Mouse (Mus musculus): ENCODE measurements around the gene Rbm8a. TPM values are rescaled to one million over a fixed set of nuclear protein-coding genes. Genes with fewer than 3 reads are reported as not detected.
A peak's percentile ranks its signal among the peaks of the same experiment; 100 is the strongest.
"Not testable (repeated sequence)": the region's sequence is repeated elsewhere in the genome, so short reads cannot be mapped to it uniquely, and the experiment has no call there.

Rbm8a gene
- polyA plus RNA-seq, 1 experiment from 2014 or later: 196 TPM

DNA sequence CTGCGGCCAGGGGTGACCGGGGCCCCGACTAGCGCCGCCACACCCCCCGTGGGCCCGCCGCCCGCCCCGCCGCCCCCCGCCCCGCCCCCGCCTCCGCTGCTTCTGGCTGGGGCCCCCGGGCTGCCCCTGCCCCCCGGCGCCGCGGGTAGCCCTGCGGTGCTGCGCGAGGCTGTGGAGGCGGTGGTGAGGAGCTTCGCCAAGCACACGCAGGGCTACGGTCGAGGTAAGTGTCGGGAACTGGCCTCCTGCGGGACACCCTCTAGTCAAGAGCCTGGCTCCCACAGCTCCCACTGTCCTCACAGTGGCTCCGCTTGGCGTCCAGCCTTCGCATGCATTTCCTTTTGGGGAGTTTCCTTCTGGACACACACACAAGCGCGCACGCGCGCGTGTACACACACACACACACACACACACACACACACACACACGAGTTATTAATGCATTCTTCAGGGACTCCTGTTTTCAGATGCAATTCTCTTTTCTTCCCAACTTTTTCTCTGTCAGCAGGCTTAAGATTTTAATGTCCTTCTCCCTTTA, 28.4 kb upstream of the Rbm8a start:
- H3K27me3 ChIP-seq (replicated peaks; ENCODE audit: control insufficient read depth, insufficient read depth, low read length): peaks cover 34% of the 10 kb centered on the region

DNA sequence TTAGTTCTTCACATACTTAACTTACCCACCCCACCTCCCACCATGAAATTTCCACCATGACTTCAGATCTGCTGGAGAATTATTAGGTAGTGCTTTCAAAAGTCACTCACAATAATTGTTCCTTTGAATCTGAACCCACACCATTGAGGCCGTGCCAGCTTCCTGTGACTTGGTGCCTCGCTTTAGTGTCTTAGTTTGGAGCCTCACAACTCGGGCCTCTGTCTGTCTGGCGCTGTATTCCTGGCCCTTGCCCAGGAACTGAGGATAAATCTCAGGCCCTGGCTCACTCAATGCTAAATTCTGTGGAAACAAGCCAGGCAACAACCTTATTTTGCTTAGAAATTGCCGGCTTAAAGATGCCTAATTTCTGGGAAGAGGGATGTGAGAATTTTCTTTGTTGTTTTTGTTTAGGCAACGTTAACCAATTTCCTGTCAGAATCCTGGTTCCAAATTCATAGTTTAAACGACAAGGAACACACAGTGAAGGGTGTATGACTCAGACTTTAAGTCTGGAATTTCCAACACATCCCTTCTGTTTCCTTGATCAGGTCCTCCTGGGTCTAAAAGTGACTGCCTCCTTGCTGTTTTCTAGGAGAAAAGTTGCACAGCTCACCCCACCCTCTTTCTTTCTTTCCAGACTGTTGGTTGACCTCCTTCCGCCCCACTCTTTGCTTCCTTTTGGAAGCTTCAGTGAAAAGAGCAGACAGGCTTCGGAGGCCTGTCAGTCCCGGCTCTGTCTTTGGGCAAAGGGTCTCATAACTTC, 27.6 kb upstream of the Rbm8a start:
- Histone ChIP-seq H3K36me3 (ENCODE audit: control insufficient read depth, insufficient read depth, low read length) (no peaks in the 10 kb centered on the region), H3K9me3 (ENCODE audit: control insufficient read depth, low read length) (no peaks in the 10 kb centered on the region), H3K27me3 (replicated peaks; ENCODE audit: control insufficient read depth, insufficient read depth, low read length) (peaks cover 26% of the 10 kb centered on the region), H3K4me1 (replicated peaks; ENCODE audit: control insufficient read depth, insufficient read depth, low read length) (peaks cover 18% of the 10 kb centered on the region), H3K9ac (ENCODE audit: low read depth, low read length) (peak overlapping the region; percentile 71), H3K4me3 (ENCODE audit: low read depth, low read length) (peak overlapping the region; percentile 86), H3K4me2 (peak overlapping the region; percentile 92), H3K27ac (ENCODE audit: low read depth, low read length) (0 out of 2 replicates have a peak overlapping the region, but pooled peaks have one; percentile 84)
- no peak for DNase-seq (ENCODE audit: low spot score)
- 59% methylated on average over 10 of the region's 10 CpGs for WGBS
- no peak for ATAC-seq (replicated peaks; ENCODE audit: low FRiP score)

More for the DNA sequence above, 28.4 kb upstream of the Rbm8a start:
- Histone ChIP-seq H3K9me3 (ENCODE audit: control insufficient read depth, low read length) (no peaks in the 10 kb centered on the region), H3K4me2 (peak overlapping the region; percentile 92), H3K27ac (ENCODE audit: low read depth, low read length) (peak overlapping the region; percentile 84), H3K4me3 (ENCODE audit: low read depth, low read length) (peak overlapping the region; percentile 86), H3K9ac (ENCODE audit: low read depth, low read length) (peak overlapping the region; percentile 71), H3K36me3 (ENCODE audit: control insufficient read depth, insufficient read depth, low read length) (no peaks in the 10 kb centered on the region), H3K4me1 (replicated peaks; ENCODE audit: control insufficient read depth, insufficient read depth, low read length) (peaks cover 25% of the 10 kb centered on the region)
- no peak for DNase-seq (ENCODE audit: low spot score)
- 2% methylated on average over 40 of the region's 40 CpGs for WGBS
- ATAC-seq (replicated peaks; ENCODE audit: low FRiP score): peak; percentile 56

DNA sequence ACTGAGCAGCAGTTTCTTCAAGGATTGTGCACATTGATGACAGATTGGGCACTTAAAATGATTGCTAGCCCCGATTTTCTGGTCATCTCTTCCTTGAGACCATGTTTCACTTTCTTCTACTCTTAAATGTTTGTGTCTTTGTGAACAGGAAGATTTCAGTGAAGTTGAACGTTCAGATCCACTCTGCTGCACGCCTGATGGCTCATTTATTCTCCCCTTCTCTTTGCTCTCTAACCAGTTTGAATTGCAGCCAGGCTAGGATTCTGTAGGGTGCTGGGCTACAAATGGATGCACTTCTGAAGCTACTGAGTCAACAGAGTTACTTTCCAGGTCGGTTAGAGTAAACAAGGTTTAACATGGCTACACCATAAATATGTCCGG, 27.0 kb upstream of the Rbm8a start:
- Histone ChIP-seq H3K27ac (ENCODE audit: low read depth, low read length) (no peak overlapping the region), H3K4me2 (peak overlapping the region; percentile 92), H3K9ac (ENCODE audit: low read depth, low read length) (no peak overlapping the region), H3K4me1 (replicated peaks; ENCODE audit: control insufficient read depth, insufficient read depth, low read length) (peaks cover 12% of the 10 kb centered on the region), H3K36me3 (ENCODE audit: control insufficient read depth, insufficient read depth, low read length) (no peaks in the 10 kb centered on the region), H3K4me3 (ENCODE audit: low read depth, low read length) (peak overlapping the region; percentile 0; the same call in 1 of the 2 replicates), H3K9me3 (ENCODE audit: control insufficient read depth, low read length) (no peaks in the 10 kb centered on the region), H3K27me3 (replicated peaks; ENCODE audit: control insufficient read depth, insufficient read depth, low read length) (peaks cover 20% of the 10 kb centered on the region)
- ATAC-seq (replicated peaks; ENCODE audit: low FRiP score) (no peak), DNase-seq (ENCODE audit: low spot score) (no peak)
- WGBS: 61% methylated on average over 5 of the region's 5 CpGs

DNA sequence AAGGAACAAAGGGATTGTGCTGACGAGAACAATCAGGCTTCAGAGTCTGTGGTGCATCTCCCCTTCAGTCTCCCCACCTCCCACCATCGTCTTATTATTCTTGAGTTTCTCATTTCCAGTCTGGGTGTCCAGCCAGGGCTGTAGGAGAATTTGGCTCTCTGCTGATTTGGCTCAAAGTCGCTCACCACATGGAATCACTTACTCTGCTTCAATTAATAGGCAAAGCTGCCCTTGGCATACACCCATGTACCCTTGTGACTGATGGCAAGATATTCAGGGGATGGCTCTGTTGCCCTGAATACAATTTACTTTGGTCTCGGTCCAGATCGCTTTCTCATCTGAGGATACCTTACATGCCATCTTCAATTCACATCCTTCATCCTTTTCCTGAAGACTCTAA, 26.4 kb upstream of the Rbm8a start:
- Histone ChIP-seq H3K27me3 (replicated peaks; ENCODE audit: control insufficient read depth, insufficient read depth, low read length) (peaks cover 14% of the 10 kb centered on the region), H3K9ac (ENCODE audit: low read depth, low read length) (no peak overlapping the region), H3K27ac (ENCODE audit: low read depth, low read length) (no peak overlapping the region), H3K4me3 (ENCODE audit: low read depth, low read length) (no peak overlapping the region), H3K36me3 (ENCODE audit: control insufficient read depth, insufficient read depth, low read length) (no peaks in the 10 kb centered on the region), H3K9me3 (ENCODE audit: control insufficient read depth, low read length) (no peaks in the 10 kb centered on the region), H3K4me2 (peak overlapping the region; percentile 92), H3K4me1 (replicated peaks; ENCODE audit: control insufficient read depth, insufficient read depth, low read length) (peaks cover 10% of the 10 kb centered on the region; the same call in 1 of the 2 replicates)
- ATAC-seq (replicated peaks; ENCODE audit: low FRiP score): no peak
- whole genome bisulfite sequencing: 76% methylated on average over 5 of the region's 5 CpGs
- no peak for DNase-seq (ENCODE audit: low spot score)

DNA sequence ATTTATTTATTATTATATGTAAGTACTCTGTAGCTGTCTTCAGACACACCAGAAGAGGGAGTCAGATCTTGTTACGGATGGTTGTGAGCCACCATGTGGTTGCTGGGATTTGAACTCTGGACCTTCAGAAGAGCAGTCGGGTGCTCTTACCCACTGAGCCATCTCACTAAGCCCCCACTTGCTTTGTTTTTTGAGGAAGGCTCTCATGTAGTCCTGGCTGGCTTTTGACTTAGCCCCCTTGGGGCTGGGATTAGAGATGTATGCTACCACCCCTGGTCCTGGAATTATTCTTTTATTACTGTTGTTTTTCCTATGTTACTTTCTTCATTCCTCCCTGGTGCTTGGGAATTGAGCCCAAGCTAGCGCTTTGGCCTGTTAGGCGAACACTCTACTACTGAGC, 23.7 kb upstream of the Rbm8a start:
- whole genome bisulfite sequencing: 91% methylated on average over 3 of the region's 4 CpGs
- not testable (repeated sequence) for DNase-seq (ENCODE audit: low spot score); H3K9ac ChIP-seq (ENCODE audit: low read depth, low read length); H3K9me3 ChIP-seq (ENCODE audit: control insufficient read depth, low read length); H3K4me3 ChIP-seq (ENCODE audit: low read depth, low read length); H3K36me3 ChIP-seq (ENCODE audit: control insufficient read depth, insufficient read depth, low read length); H3K27ac ChIP-seq (ENCODE audit: low read depth, low read length); ATAC-seq (replicated peaks; ENCODE audit: low FRiP score); H3K27me3 ChIP-seq (replicated peaks; ENCODE audit: control insufficient read depth, insufficient read depth, low read length); H3K4me1 ChIP-seq (replicated peaks; ENCODE audit: control insufficient read depth, insufficient read depth, low read length); H3K4me2 ChIP-seq

DNA sequence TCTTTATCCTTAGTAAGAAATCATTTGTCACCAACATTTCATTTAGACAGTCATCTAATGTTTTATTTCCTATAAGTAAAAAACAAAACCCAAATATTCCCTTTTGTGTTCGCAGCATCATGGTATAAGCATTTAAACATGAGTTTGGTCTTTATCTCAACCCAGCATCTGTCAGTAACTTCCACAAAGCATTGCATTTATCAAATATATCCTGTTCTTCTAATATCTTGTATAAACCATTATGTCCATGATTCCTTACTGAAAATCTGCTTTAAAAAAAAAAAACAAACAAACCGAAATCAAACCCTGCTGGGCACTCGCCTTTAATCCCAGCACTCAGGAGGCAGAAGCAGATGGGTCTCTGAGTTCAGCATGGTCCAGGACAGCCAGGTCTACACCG, 23.1 kb upstream of the Rbm8a start:
- DNase-seq (ENCODE audit: low spot score) (no peak), ATAC-seq (replicated peaks; ENCODE audit: low FRiP score) (no peak)
- H3K4me2 ChIP-seq: no peak overlapping the region
- no peaks in the 10 kb centered on the region for H3K27me3 ChIP-seq (replicated peaks; ENCODE audit: control insufficient read depth, insufficient read depth, low read length)
- WGBS: 81% methylated on average over 4 of the region's 4 CpGs
- H3K9ac ChIP-seq (ENCODE audit: low read depth, low read length): no peak overlapping the region
- H3K36me3 ChIP-seq (ENCODE audit: control insufficient read depth, insufficient read depth, low read length): no peaks in the 10 kb centered on the region
- no peak overlapping the region for H3K4me3 ChIP-seq (ENCODE audit: low read depth, low read length)
- no peaks in the 10 kb centered on the region; the same call in 1 of the 2 replicates for H3K4me1 ChIP-seq (replicated peaks; ENCODE audit: control insufficient read depth, insufficient read depth, low read length)
- H3K9me3 ChIP-seq (ENCODE audit: control insufficient read depth, low read length): no peaks in the 10 kb centered on the region
- no peak overlapping the region for H3K27ac ChIP-seq (ENCODE audit: low read depth, low read length)

DNA sequence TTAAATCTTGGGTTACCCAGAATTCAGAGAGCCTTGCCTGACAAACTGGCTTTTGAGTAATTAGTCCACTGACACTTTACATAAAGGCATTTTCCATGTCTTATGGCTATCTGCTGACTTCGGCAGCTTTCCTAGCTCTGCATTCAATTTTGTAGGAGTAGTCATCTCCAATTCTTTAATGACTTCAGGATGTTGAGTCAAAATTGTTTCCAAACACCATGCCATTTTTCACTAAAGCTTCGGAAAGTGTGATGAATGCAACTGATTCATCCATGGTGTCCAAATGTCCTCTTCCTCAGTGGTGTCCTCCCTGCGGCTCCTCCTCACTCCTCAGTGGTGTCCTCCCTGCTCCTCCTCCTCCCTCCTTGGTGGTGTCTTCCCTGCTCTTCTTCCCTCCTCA, 11.8 kb upstream of the Rbm8a start:
- no peaks in the 10 kb centered on the region for H3K9me3 ChIP-seq (ENCODE audit: control insufficient read depth, low read length)
- no peaks in the 10 kb centered on the region for H3K27me3 ChIP-seq (replicated peaks; ENCODE audit: control insufficient read depth, insufficient read depth, low read length)
- no peak overlapping the region for H3K4me3 ChIP-seq (ENCODE audit: low read depth, low read length)
- no peak overlapping the region for H3K4me2 ChIP-seq
- no peak overlapping the region for H3K9ac ChIP-seq (ENCODE audit: low read depth, low read length)
- DNase-seq (ENCODE audit: low spot score): no peak
- peaks cover 7% of the 10 kb centered on the region; the same call in 1 of the 2 replicates for H3K36me3 ChIP-seq (ENCODE audit: control insufficient read depth, insufficient read depth, low read length)
- no peak overlapping the region for H3K27ac ChIP-seq (ENCODE audit: low read depth, low read length)
- WGBS: 94% methylated on average over 3 of the region's 3 CpGs
- no peaks in the 10 kb centered on the region for H3K4me1 ChIP-seq (replicated peaks; ENCODE audit: control insufficient read depth, insufficient read depth, low read length)
- ATAC-seq (replicated peaks; ENCODE audit: low FRiP score): no peak

DNA sequence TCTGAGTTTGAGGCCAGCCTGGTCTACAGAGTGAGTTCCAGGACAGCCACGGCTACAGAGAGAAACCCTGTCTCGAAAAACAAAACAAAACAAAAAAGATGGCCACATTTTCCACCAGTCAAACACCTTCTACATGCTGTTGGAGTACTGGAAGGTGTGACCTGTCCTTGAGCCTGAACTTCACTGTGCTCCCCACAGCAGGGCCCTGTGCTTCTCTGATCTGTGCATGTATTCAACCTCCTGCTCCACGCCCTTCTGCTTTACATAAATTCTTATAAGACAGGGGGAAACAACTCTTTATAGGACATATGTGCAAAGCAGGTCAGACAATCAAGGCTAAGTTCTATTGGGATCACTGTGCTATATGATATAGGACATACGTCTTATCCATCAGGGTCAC, 6.5 kb upstream of the Rbm8a start:
- Histone ChIP-seq H3K9ac (ENCODE audit: low read depth, low read length) (no peak overlapping the region), H3K9me3 (ENCODE audit: control insufficient read depth, low read length) (no peaks in the 10 kb centered on the region), H3K27ac (ENCODE audit: low read depth, low read length) (no peak overlapping the region), H3K36me3 (ENCODE audit: control insufficient read depth, insufficient read depth, low read length) (peaks cover 8% of the 10 kb centered on the region; the same call in 1 of the 2 replicates), H3K4me2 (no peak overlapping the region), H3K4me3 (ENCODE audit: low read depth, low read length) (no peak overlapping the region), H3K4me1 (replicated peaks; ENCODE audit: control insufficient read depth, insufficient read depth, low read length) (no peaks in the 10 kb centered on the region), H3K27me3 (replicated peaks; ENCODE audit: control insufficient read depth, insufficient read depth, low read length) (no peaks in the 10 kb centered on the region)
- DNase-seq (ENCODE audit: low spot score): no peak
- no peak for ATAC-seq (replicated peaks; ENCODE audit: low FRiP score)
- WGBS: 91% methylated on average over 4 of the region's 4 CpGs

DNA sequence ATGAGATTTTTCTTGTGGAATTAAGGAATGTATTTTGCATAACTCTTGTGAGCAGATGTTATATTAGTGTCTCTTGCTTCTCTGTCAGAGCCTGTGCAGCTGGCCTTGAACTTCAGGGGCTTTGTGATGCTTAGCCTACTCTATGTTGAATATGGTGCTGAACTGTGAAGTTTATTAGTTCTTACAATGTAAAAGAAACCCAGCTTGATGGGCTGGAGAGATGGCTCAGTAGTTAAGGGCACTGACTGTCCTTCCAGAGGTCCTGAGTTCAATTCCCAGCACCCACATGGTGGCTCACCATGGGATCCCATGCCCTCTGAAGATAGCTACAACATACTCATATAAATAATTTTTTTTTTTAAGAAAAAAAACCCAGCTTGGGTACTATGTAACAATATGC, 2.3 kb downstream of the Rbm8a start:
- H3K4me2 ChIP-seq: no peak overlapping the region
- no peak for DNase-seq (ENCODE audit: low spot score)
- H3K9ac ChIP-seq (ENCODE audit: low read depth, low read length): no peak overlapping the region
- peaks cover 9% of the 10 kb centered on the region for H3K36me3 ChIP-seq (ENCODE audit: control insufficient read depth, insufficient read depth, low read length)
- no peak for ATAC-seq (replicated peaks; ENCODE audit: low FRiP score)
- H3K27me3 ChIP-seq (replicated peaks; ENCODE audit: control insufficient read depth, insufficient read depth, low read length): no peaks in the 10 kb centered on the region
- H3K4me1 ChIP-seq (replicated peaks; ENCODE audit: control insufficient read depth, insufficient read depth, low read length): peaks cover 18% of the 10 kb centered on the region
- H3K27ac ChIP-seq (ENCODE audit: low read depth, low read length): no peak overlapping the region
- no peaks in the 10 kb centered on the region for H3K9me3 ChIP-seq (ENCODE audit: control insufficient read depth, low read length)
- no peak overlapping the region for H3K4me3 ChIP-seq (ENCODE audit: low read depth, low read length)
